8 mouse cellular contexts compared by ENCODE assay signal in the genomic region with DNA sequence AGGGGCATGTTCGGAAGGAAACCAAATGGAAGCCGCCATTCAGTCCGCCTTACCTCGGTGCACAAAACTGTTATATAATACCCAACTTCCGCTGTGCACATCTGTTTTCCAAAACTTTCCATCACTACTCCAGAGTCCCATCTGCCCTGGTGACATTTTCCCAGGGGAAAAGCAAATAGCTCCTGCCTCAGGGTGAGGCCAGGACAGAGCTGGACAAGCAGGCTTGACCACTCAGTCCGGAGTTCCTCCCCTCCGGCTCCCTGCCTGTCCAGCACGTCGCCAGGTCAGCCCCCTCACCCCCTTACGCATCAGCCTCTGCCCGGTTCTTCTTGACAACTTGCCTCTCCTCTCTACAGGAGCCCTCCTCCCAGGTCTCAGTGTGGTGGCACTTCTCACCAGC. TPM values are rescaled to one million over a fixed set of nuclear protein-coding genes. Genes with fewer than 3 reads are reported as not detected.
DNase-seq lines count a peak whose midpoint lies in the region; ATAC-seq and TF ChIP-seq lines count a peak whose summit lies in the region.
"Had no signal": no experiment of that assay in that cellular context is flagged by ENCODE, and none has a peak within 500 bp of the region (broad histone marks: within the 10 kb centered on the region; RNA-seq: fewer than 3 reads in every experiment).

No protein-coding gene starts in this region.

- no peak for ATAC-seq in forebrain, postnatal 0 days
- no peak for ATAC-seq in liver, embryonic 11.5 days (replicated peaks; ENCODE audit: low FRiP score)
- no peak for ATAC-seq in neural tube, embryonic 14.5 days (ENCODE audit: low read depth)
- no peak for ATAC-seq in megakaryocyte, adult 5-6 weeks (ENCODE audit: poor library complexity, severe bottlenecking)

- H3K36me3 ChIP-seq in liver, adult 2 months (ENCODE audit: control insufficient read depth, insufficient read depth, low read length), result no peaks in the 10 kb centered on the region
- no peaks in the 10 kb centered on the region for H3K36me3 ChIP-seq in forebrain, postnatal 0 days (ENCODE audit: insufficient read depth)
- no peaks in the 10 kb centered on the region for H3K36me3 ChIP-seq in liver, embryonic 11.5 days (ENCODE audit: control insufficient read depth, insufficient read depth, low read length)
- no peaks in the 10 kb centered on the region for H3K36me3 ChIP-seq in neural tube, embryonic 14.5 days (ENCODE audit: control insufficient read depth, insufficient read depth, low read length)
- H3K36me3 ChIP-seq: limb, embryonic 15.5 days had no signal

- WGBS in liver, adult 2 months, result 54% methylated on average over 11 of the region's 11 CpGs
- 47% methylated on average over 11 of the region's 11 CpGs for WGBS in forebrain, postnatal 0 days
- 40% methylated on average over 11 of the region's 11 CpGs for WGBS in liver, embryonic 11.5 days
- 50% methylated on average over 11 of the region's 11 CpGs for WGBS in neural tube, embryonic 14.5 days

- DNase-seq in liver, adult 2 months (ENCODE audit: extremely low read depth, low read depth, low spot score), result no peak
- no peak for DNase-seq in liver
- no peak for DNase-seq in forebrain, postnatal 0 days
- no peak for DNase-seq in liver, embryonic 11.5 days (ENCODE audit: low spot score)
- no peak for DNase-seq in adrenal gland, adult (ENCODE audit: inconsistent age in 2 of 2, low spot score in 1 of 2)

- H3K79me2 ChIP-seq in liver, adult 2 months (ENCODE audit: control insufficient read depth, insufficient read depth, low read length), result no peaks in the 10 kb centered on the region

- peaks cover 23% of the 10 kb centered on the region for H3K4me1 ChIP-seq in liver, adult 2 months (ENCODE audit: control insufficient read depth, insufficient read depth, low read length)
- H3K4me1 ChIP-seq in forebrain, postnatal 0 days (ENCODE audit: insufficient read depth), result peaks cover 11% of the 10 kb centered on the region
- peaks cover 16% of the 10 kb centered on the region for H3K4me1 ChIP-seq in liver, embryonic 11.5 days (replicated peaks; ENCODE audit: control insufficient read depth, insufficient read depth, low read length)
- H3K4me1 ChIP-seq in neural tube, embryonic 14.5 days (ENCODE audit: control insufficient read depth, insufficient read depth, low read length), result 0 out of 2 replicates have a peak, but pooled peaks cover 4% of the 10 kb centered on the region

- H3K27ac ChIP-seq in liver, adult 2 months (replicated peaks; ENCODE audit: insufficient read depth, low read depth, low read length), result peak overlapping the region; percentile 81
- H3K27ac ChIP-seq in forebrain, postnatal 0 days (ENCODE audit: low read depth, low read length), result no peak overlapping the region
- H3K27ac ChIP-seq in liver, embryonic 11.5 days (ENCODE audit: low read depth, low read length), result no peak overlapping the region
- no peak overlapping the region for H3K27ac ChIP-seq in neural tube, embryonic 14.5 days (ENCODE audit: low read depth, low read length)
- H3K27ac ChIP-seq: limb, embryonic 15.5 days had no signal

- no peaks in the 10 kb centered on the region for H3K27me3 ChIP-seq in liver, adult 2 months (ENCODE audit: control insufficient read depth, insufficient read depth, low read length)
- H3K27me3 ChIP-seq in forebrain, postnatal 0 days (ENCODE audit: insufficient read depth, low read length), result peaks cover 4% of the 10 kb centered on the region; the same call in 1 of the 2 replicates
- peaks cover 10% of the 10 kb centered on the region; the same call in 1 of the 2 replicates for H3K27me3 ChIP-seq in liver, embryonic 11.5 days (replicated peaks; ENCODE audit: control insufficient read depth, insufficient read depth, low read length)
- H3K27me3 ChIP-seq in neural tube, embryonic 14.5 days (ENCODE audit: control insufficient read depth, insufficient read depth, low read length), result no peaks in the 10 kb centered on the region

- 0 out of 2 replicates have a peak overlapping the region, but pooled peaks have one; percentile 74 for H3K4me2 ChIP-seq in forebrain, postnatal 0 days (ENCODE audit: low read depth)
- peak overlapping the region; percentile 75 for H3K4me2 ChIP-seq in liver, embryonic 11.5 days
- peak overlapping the region; percentile 70; the same call in 1 of the 2 replicates for H3K4me2 ChIP-seq in neural tube, embryonic 14.5 days (ENCODE audit: low read depth, low read length)

- H3K4me3 ChIP-seq in liver, adult 2 months (ENCODE audit: insufficient read depth, low read depth, low read length), result no peak overlapping the region
- H3K4me3 ChIP-seq in forebrain, postnatal 0 days (ENCODE audit: low read depth, low read length), result no peak overlapping the region
- H3K4me3 ChIP-seq in liver, embryonic 11.5 days (ENCODE audit: low read depth, low read length), result no peak overlapping the region
- no peak overlapping the region for H3K4me3 ChIP-seq in neural tube, embryonic 14.5 days (ENCODE audit: low read depth, low read length)

- no peak for TF ChIP-seq CTCF in liver, adult 2 months (IDR thresholded peaks at IDR 0.05; ENCODE audit: low read depth, low read length)
- TF ChIP-seq CTCF in forebrain, postnatal 0 days (IDR thresholded peaks at IDR 0.05; ENCODE audit: low read depth), result no peak

- no peak for TF ChIP-seq POLR2A in liver, adult 2 months (IDR thresholded peaks at IDR 0.05; ENCODE audit: extremely low read depth, insufficient read depth, low read length)

- peak overlapping the region; percentile 7; the same call in 1 of the 2 replicates for H3K9ac ChIP-seq in liver, adult 2 months (ENCODE audit: low read depth, low read length)
- H3K9ac ChIP-seq in forebrain, postnatal 0 days, result no peak overlapping the region
- no peak overlapping the region for H3K9ac ChIP-seq in liver, embryonic 11.5 days (ENCODE audit: low read depth, low read length)
- no peak overlapping the region for H3K9ac ChIP-seq in neural tube, embryonic 14.5 days (replicated peaks; ENCODE audit: low read depth, low read length)
- H3K9ac ChIP-seq: limb, embryonic 15.5 days had no signal

- no peaks in the 10 kb centered on the region for H3K9me3 ChIP-seq in forebrain, postnatal 0 days (ENCODE audit: low read length)
- no peaks in the 10 kb centered on the region for H3K9me3 ChIP-seq in liver, embryonic 11.5 days (ENCODE audit: control insufficient read depth, low read length)
- H3K9me3 ChIP-seq in neural tube, embryonic 14.5 days (ENCODE audit: control insufficient read depth, low read length), result no peaks in the 10 kb centered on the region
- H3K9me3 ChIP-seq: limb, embryonic 15.5 days had no signal

RNA-seq across cellular contexts. Expression of gene Tpt1, which starts 16.7 kb away (rescaled TPM):
- total RNA-seq in liver, adult 2 months (2014; rRNA removed), result 1,382 and 1,429 TPM in 2 replicates
- 1,392 and 1,422 TPM in 2 replicates for polyA plus RNA-seq in liver, adult 2 months (2012; rRNA removed)
- total RNA-seq in forebrain, postnatal 0 days (2014; rRNA removed), result 738 and 1,020 TPM in 2 replicates
- polyA plus RNA-seq in forebrain, postnatal 0 days (2015; fragmentation: Nextera tagmentation; extraction: Ambion mirVana), result 708 and 819 TPM in 2 replicates
- 946 and 1,034 TPM in 2 replicates for polyA plus RNA-seq in liver, embryonic 11.5 days (2014; fragmentation: Nextera tagmentation; extraction: Ambion mirVana)
- polyA plus RNA-seq in neural tube, embryonic 14.5 days (2014; fragmentation: Nextera tagmentation; extraction: Ambion mirVana), result 788 and 789 TPM in 2 replicates
- total RNA-seq in megakaryocyte, adult 5-6 weeks (2015), result 5,508 and 5,947 TPM in 2 replicates
- total RNA-seq in megakaryocyte, adult 5-6 weeks (2017), result 1,349 and 1,387 TPM in 2 replicates

RNA-seq across cellular contexts. Expression of gene Slc25a30, which starts 41.4 kb away (rescaled TPM):
- total RNA-seq in liver, adult 2 months (2014; rRNA removed), result 10.5 and 14.8 TPM in 2 replicates
- 7.3 and 17.4 TPM in 2 replicates for polyA plus RNA-seq in liver, adult 2 months (2012; rRNA removed)
- 20.1 and 27.4 TPM in 2 replicates for total RNA-seq in forebrain, postnatal 0 days (2014; rRNA removed)
- polyA plus RNA-seq in forebrain, postnatal 0 days (2015; fragmentation: Nextera tagmentation; extraction: Ambion mirVana), result 4.7 and 7.0 TPM in 2 replicates
- 6.4 and 7.3 TPM in 2 replicates for polyA plus RNA-seq in liver, embryonic 11.5 days (2014; fragmentation: Nextera tagmentation; extraction: Ambion mirVana)
- 13.3 and 13.5 TPM in 2 replicates for polyA plus RNA-seq in neural tube, embryonic 14.5 days (2014; fragmentation: Nextera tagmentation; extraction: Ambion mirVana)
- total RNA-seq in megakaryocyte, adult 5-6 weeks (2015), result 19.8 and 21.6 TPM in 2 replicates
- 13.0 and 19.9 TPM in 2 replicates for total RNA-seq in megakaryocyte, adult 5-6 weeks (2017)
